Mouse (Mus musculus): ENCODE measurements around the gene Adgrb3.

The Adgrb3 gene

DNA sequence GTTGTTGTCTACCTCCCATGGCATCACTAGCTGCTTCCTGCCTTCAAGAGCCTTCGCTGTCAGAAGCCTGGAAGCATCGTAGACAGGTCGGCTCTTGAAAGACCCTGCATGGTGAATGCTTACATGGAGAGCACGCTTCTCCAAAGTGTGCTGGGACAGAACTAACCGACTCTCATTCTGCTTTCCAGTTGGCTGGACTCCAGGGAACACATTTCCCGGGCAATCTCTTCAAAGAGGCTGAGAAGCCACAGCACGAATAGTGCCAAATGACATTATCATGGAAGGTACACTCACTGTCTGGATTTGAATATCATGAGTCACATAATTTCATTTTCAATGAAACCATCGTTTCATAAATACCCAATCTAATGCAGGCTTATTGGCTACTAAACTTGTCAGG, 548.0 kb downstream of the Adgrb3 start:
- TF ChIP-seq NANOG (IDR thresholded peaks at IDR 0.05; ENCODE audit: borderline replicate concordance, low read length) (no peak), POU5F1 (IDR thresholded peaks at IDR 0.05; ENCODE audit: borderline replicate concordance, low read length) (no peak)
- Histone ChIP-seq H3K36me3 (ENCODE audit: insufficient read depth, low read length) (no peaks in the 10 kb centered on the region), H3K27me3 (ENCODE audit: insufficient read depth, low read length) (no peaks in the 10 kb centered on the region), H3K4me3 (replicated peaks; ENCODE audit: low read length) (no peak overlapping the region), H3K9me3 (ENCODE audit: low read length) (no peaks in the 10 kb centered on the region; the same call in 1 of the 2 replicates), H3K4me1 (replicated peaks; ENCODE audit: low read depth, low read length) (no peaks in the 10 kb centered on the region)

DNA sequence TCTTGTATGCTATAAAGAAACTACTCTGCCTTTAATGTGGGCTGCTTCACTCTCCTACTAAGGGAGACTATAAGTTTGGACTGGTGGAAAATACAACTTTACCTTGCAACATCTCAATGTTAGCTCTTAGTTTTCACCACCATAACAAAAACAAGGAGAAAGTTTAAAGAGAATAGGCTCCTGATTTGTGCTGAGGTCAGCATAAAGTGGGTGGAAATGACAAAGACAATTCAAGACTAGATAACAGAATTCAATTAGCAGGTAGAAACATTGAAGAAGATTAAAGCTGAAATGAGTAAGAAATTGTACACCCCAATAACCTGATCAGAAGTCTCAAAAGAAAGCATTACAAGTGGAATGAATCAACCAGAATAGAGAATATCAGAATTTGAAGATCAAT, 578.9 kb downstream of the Adgrb3 start:
- Histone ChIP-seq H3K9me3 (ENCODE audit: low read length) (no peaks in the 10 kb centered on the region), H3K4me1 (replicated peaks; ENCODE audit: low read depth, low read length) (no peaks in the 10 kb centered on the region), H3K27me3 (ENCODE audit: insufficient read depth, low read length) (no peaks in the 10 kb centered on the region), H3K36me3 (ENCODE audit: insufficient read depth, low read length) (no peaks in the 10 kb centered on the region), H3K4me3 (replicated peaks; ENCODE audit: low read length) (no peak overlapping the region)
- TF ChIP-seq POU5F1 (IDR thresholded peaks at IDR 0.05; ENCODE audit: borderline replicate concordance, low read length) (no peak), CTCF (conservative IDR thresholded peaks at IDR 0.05; ENCODE audit: low read length) (no peak), NANOG (IDR thresholded peaks at IDR 0.05; ENCODE audit: borderline replicate concordance, low read length) (no peak)

DNA sequence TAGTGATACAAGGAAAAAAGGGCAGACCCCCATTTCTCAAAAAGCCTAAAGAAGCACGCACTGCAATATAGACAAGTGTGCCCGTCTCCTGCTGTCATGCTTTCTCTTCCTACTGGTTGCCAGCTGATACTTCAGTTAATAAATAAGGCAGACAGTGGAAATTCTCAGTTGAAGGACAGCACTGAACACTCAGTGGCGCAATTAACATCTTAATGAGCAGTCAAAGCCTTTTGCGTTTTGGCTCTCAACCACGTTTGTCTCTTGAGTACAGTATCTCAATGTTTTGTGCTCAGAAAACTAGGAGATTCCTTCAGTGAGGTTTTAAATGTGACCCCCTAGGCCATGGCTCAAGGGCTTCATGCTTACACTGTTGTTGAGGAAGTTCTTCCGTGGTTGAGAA, 587.1 kb downstream of the Adgrb3 start:
- Histone ChIP-seq H3K4me3 (replicated peaks; ENCODE audit: low read length) (no peak overlapping the region), H3K9me3 (ENCODE audit: low read length) (no peaks in the 10 kb centered on the region), H3K4me1 (replicated peaks; ENCODE audit: low read depth, low read length) (peaks cover 7% of the 10 kb centered on the region; the same call in 1 of the 2 replicates), H3K36me3 (ENCODE audit: insufficient read depth, low read length) (no peaks in the 10 kb centered on the region), H3K27me3 (ENCODE audit: insufficient read depth, low read length) (no peaks in the 10 kb centered on the region)
- TF ChIP-seq NANOG (IDR thresholded peaks at IDR 0.05; ENCODE audit: borderline replicate concordance, low read length) (peak; percentile 60; the same call in 1 of the 2 replicates), POU5F1 (IDR thresholded peaks at IDR 0.05; ENCODE audit: borderline replicate concordance, low read length) (no peak)

DNA sequence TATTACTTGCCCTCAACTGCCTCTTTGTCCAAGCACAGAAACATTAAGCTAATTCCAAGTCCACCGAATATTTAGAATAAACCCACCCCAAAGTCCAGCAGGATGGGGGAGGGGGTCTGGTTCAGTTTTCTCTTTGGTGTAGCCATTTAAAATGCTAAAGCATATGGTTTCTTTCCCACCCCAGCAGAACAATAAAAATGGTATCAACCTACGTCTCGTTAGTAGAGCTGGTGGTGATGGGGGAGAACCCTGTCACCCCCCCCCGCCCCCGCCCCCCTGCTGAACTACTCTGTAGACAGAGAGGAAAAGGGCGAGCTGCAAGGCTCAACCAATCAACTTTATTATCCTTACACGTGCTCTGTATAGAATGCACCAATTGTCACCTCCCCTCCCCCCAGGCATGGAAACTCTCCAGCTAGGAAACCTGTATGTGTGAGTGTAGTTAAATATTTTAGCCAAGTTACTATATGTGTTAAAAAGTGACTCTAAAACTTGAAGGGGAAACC, 600.2 kb downstream of the Adgrb3 start:
- no peaks in the 10 kb centered on the region for H3K9me3 ChIP-seq (ENCODE audit: low read length)
- TF ChIP-seq CTCF (conservative IDR thresholded peaks at IDR 0.05; ENCODE audit: low read length) (no peak), NANOG (IDR thresholded peaks at IDR 0.05; ENCODE audit: borderline replicate concordance, low read length) (no peak), POU5F1 (IDR thresholded peaks at IDR 0.05; ENCODE audit: borderline replicate concordance, low read length) (no peak)
- peaks cover 19% of the 10 kb centered on the region for H3K27me3 ChIP-seq (ENCODE audit: insufficient read depth, low read length)
- no peaks in the 10 kb centered on the region for H3K36me3 ChIP-seq (ENCODE audit: insufficient read depth, low read length)
- H3K4me1 ChIP-seq (replicated peaks; ENCODE audit: low read depth, low read length) = peaks cover 9% of the 10 kb centered on the region; the same call in 1 of the 2 replicates
- H3K4me3 ChIP-seq (replicated peaks; ENCODE audit: low read length) = no peak overlapping the region

DNA sequence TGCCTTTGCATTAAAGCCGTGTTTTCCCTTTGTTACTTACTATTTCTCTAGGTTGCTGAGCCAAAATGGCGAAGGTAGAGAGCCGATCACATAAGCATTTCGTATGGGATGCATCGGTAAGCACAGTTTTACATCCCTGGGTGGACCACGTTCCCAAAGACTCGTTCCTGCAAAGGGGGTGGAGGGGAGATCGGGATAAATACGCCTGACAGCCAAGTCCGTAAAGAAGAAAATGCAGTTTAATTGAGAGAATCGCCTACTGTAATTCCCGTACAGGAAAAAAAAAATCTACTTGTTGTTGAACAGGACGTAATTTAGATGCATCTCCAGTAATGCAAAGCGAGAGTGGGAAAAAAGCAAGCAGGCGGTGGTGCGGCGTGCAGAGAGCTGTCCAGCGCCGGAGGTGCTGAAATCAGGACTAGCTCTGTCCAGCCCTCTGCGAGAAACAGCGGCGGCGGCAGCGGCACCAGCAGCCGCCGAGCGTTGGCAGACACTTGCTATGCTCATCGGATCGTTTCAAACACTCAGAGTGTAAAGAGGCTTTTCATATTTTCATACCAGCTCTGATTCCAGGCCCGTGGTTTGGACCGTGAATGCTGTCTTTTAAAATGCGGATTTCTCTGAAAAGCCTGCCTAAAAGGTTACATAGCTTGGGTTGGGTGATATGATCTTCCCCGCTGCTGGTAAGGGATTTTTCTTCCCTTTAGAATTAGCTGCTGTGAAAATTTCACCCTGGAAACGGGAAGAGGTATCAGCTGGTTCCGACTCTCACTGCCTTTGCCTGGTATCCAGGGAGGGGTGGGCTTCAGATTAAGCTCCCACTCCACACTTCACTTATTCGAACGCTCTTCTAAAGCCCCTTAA, 600.9 kb downstream of the Adgrb3 start:
- Histone ChIP-seq H3K27me3 (ENCODE audit: insufficient read depth, low read length) (peaks cover 19% of the 10 kb centered on the region), H3K9me3 (ENCODE audit: low read length) (no peaks in the 10 kb centered on the region), H3K4me1 (replicated peaks; ENCODE audit: low read depth, low read length) (peaks cover 9% of the 10 kb centered on the region; the same call in 1 of the 2 replicates), H3K36me3 (ENCODE audit: insufficient read depth, low read length) (no peaks in the 10 kb centered on the region), H3K4me3 (replicated peaks; ENCODE audit: low read length) (peak overlapping the region; percentile 57)
- TF ChIP-seq CTCF (conservative IDR thresholded peaks at IDR 0.05; ENCODE audit: low read length) = no peak
- no peak for TF ChIP-seq NANOG (IDR thresholded peaks at IDR 0.05; ENCODE audit: borderline replicate concordance, low read length)
- no peak for TF ChIP-seq POU5F1 (IDR thresholded peaks at IDR 0.05; ENCODE audit: borderline replicate concordance, low read length)

DNA sequence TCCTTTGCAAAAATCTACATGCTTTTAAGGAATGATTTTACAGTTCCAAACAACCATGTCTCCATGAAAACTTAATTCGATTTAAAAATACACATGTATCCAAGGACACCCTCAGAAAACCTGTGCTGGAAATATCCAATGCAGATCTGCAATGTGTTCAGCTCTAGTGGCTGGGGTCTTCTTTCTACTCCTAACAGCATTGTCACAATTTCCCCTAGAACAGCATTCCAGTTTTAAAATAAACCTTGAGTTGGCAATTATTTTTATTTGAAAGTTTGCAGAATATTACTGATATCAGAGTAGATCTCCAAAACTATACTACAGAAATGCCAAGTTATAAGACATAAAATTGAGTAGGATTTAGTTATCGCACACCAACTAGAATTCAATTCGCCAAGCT, 601.6 kb downstream of the Adgrb3 start:
- peak overlapping the region; percentile 57; the same call in 1 of the 2 replicates for H3K4me3 ChIP-seq (replicated peaks; ENCODE audit: low read length)
- peaks cover 19% of the 10 kb centered on the region for H3K27me3 ChIP-seq (ENCODE audit: insufficient read depth, low read length)
- H3K4me1 ChIP-seq (replicated peaks; ENCODE audit: low read depth, low read length) = peaks cover 9% of the 10 kb centered on the region; the same call in 1 of the 2 replicates
- no peaks in the 10 kb centered on the region for H3K9me3 ChIP-seq (ENCODE audit: low read length)
- TF ChIP-seq CTCF (conservative IDR thresholded peaks at IDR 0.05; ENCODE audit: low read length) (no peak), POU5F1 (IDR thresholded peaks at IDR 0.05; ENCODE audit: borderline replicate concordance, low read length) (no peak), NANOG (IDR thresholded peaks at IDR 0.05; ENCODE audit: borderline replicate concordance, low read length) (no peak)
- no peaks in the 10 kb centered on the region for H3K36me3 ChIP-seq (ENCODE audit: insufficient read depth, low read length)

DNA sequence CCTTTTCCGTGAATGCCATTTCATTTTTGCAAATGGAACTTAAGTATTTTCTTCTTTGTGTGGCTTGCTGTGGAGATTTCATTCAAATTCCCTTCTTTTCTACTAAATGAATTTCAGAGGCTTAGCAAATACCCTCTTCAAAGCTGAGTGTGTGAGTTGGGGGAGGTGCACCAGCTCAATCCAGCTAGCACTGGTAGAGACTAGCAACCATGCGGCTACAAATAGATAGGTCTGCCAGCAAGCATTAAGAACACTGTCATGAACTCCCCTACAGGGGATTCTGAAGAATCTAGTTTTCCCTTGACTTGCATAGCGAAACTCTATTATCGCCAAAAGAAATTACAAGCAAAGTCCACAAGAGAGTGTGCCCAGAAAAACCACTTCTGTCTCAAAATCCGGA, 624.9 kb downstream of the Adgrb3 start:
- Histone ChIP-seq H3K36me3 (ENCODE audit: insufficient read depth, low read length) (no peaks in the 10 kb centered on the region), H3K9me3 (ENCODE audit: low read length) (peaks cover 3% of the 10 kb centered on the region), H3K4me1 (replicated peaks; ENCODE audit: low read depth, low read length) (no peaks in the 10 kb centered on the region), H3K27me3 (ENCODE audit: insufficient read depth, low read length) (no peaks in the 10 kb centered on the region), H3K4me3 (replicated peaks; ENCODE audit: low read length) (no peak overlapping the region)
- TF ChIP-seq CTCF (conservative IDR thresholded peaks at IDR 0.05; ENCODE audit: low read length) = no peak
- no peak for TF ChIP-seq NANOG (IDR thresholded peaks at IDR 0.05; ENCODE audit: borderline replicate concordance, low read length)
- no peak for TF ChIP-seq POU5F1 (IDR thresholded peaks at IDR 0.05; ENCODE audit: borderline replicate concordance, low read length)

DNA sequence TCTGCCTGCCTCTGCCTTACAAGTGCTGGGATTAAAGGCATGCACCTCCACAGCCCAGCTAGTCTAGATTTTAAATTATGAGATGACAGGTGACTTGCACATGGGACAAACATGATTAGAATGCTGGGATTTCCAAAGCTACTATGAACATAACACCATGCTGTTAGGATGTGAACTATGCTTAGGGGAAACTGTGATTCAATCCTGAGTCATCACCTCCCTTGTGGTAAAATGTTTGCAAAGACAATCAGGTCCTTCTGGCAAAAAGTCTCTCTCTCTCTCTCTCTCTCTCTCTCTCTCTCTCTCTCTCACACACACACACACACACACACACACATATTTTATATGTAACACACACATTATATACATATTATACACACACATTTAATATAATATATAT, 630.1 kb downstream of the Adgrb3 start:
- H3K4me3 ChIP-seq (replicated peaks; ENCODE audit: low read length) = no peak overlapping the region
- TF ChIP-seq POU5F1 (IDR thresholded peaks at IDR 0.05; ENCODE audit: borderline replicate concordance, low read length) = no peak
- H3K9me3 ChIP-seq (ENCODE audit: low read length) = no peaks in the 10 kb centered on the region
- no peaks in the 10 kb centered on the region for H3K36me3 ChIP-seq (ENCODE audit: insufficient read depth, low read length)
- H3K4me1 ChIP-seq (replicated peaks; ENCODE audit: low read depth, low read length) = no peaks in the 10 kb centered on the region
- no peaks in the 10 kb centered on the region for H3K27me3 ChIP-seq (ENCODE audit: insufficient read depth, low read length)

Data from E14TG2a.4 (cell line).